Mouse (Mus musculus) forebrain, embryonic 10.5 days (tissue): ENCODE data around the gene Uts2r. TPM values are rescaled to one million over a fixed set of nuclear protein-coding genes. Genes with fewer than 3 reads are reported as not detected.
A peak's percentile ranks its signal among the peaks of the same experiment; 100 is the strongest.

Source experiments
- DNase-seq: peaks from one replicate; pipeline ENCODE4 v3.0.0-alpha.2; 2017; ENCODE audit warnings: low spot score; ENCODE audit errors: extremely low spot score
- H3K27ac ChIP-seq: fragments of 300-500 bp; sonication (generic); 2 replicates; pipeline ENCODE4 v1.5.1; 2016; ENCODE audit warnings: mild to moderate bottlenecking
- H3K27me3 ChIP-seq: fragments of 300-500 bp; sonication (generic); 2 replicates; pipeline ENCODE4 v1.6.1; 2016; ENCODE audit warnings: mild to moderate bottlenecking; ENCODE audit not compliant: poor library complexity, severe bottlenecking
- H3K36me3 ChIP-seq: fragments of 300-500 bp; sonication (generic); replicated peaks from 2 replicates; pipeline ENCODE4 v1.6.1; 2016; ENCODE audit warnings: mild to moderate bottlenecking, moderate library complexity
- H3K4me1 ChIP-seq: fragments of 300-500 bp; sonication (generic); 2 replicates; pipeline ENCODE4 v1.6.1; 2016
- H3K4me3 ChIP-seq: fragments of 300-500 bp; sonication (generic); 2 replicates; pipeline ENCODE4 v1.5.1; 2016; ENCODE audit warnings: mild to moderate bottlenecking, moderate library complexity
- H3K9me3 ChIP-seq: fragments of 300-500 bp; sonication (generic); 2 replicates; pipeline ENCODE4 v1.6.1; 2016; ENCODE audit warnings: mild to moderate bottlenecking, moderate library complexity
- WGBS: fragments of 180-500 bp; shearing (Covaris S2); methylation state at CpG from one replicate; pipeline ENCODE4 v1.1.7; 2016; 5-methylcytosine and 5-hydroxymethylcytosine counted together
- polyA plus RNA-seq: library from polyadenylated mRNA; unstranded; fragments of >200 nt; fragmentation: Nextera tagmentation; extraction: Ambion mirVana; gene quantifications from 2 replicates; pipeline ENCODE4 v1.2.1, GENCODE M21; 2016

Gene Uts2r
- polyA plus RNA-seq, 1 experiment from 2014 or later: not detected

DNA sequence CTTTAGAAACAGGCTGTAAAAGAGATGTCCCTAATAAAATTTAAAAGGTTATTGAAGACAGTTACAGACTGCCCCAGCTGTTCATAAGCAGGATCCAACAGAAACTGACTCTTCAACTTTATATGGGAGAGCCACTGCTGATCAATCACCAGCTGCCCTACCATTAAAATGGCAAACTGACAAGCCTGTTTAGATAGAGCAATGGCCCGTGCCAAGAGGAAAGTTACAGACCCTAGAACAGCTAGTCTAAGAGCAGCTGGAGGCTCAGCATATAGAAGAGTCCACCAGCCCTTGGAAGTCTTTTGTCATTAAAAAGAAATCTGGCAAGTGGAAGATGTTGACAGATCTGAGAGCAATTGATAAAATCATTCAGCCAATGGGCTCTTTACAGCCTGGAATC is 25.5 kb upstream of the Uts2r start:
- no peak for DNase-seq
- Histone ChIP-seq H3K27me3 (no peaks in the 10 kb centered on the region; the same call in 1 of the 2 replicates), H3K27ac (no peak overlapping the region), H3K4me1 (no peaks in the 10 kb centered on the region), H3K4me3 (no peak overlapping the region), H3K9me3 (no peaks in the 10 kb centered on the region), H3K36me3 (no peaks in the 10 kb centered on the region)
- WGBS: 80% methylated on average over 1 of the region's 1 CpGs

DNA sequence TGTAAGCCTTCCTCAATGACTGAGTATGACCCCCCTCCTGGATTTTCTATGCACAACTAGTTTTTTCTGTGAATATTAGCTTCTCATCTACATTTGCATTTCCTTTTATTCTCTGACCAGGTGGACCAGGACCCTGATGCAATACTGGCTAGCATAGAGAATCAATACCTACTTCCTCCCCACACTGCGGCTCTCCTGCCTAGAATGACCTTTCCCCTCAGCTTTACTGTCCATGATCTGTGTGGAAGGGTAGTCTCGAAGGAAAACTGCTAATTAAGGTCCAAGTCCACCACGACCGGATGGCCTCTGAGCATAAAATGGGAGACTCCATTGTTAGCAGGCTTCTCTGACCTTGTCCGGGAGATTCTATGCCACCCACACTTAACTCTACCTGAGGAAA is 22.4 kb upstream of the Uts2r start:
- 88% methylated on average over 5 of the region's 5 CpGs for WGBS
- Histone ChIP-seq H3K27ac (no peak overlapping the region), H3K4me1 (no peaks in the 10 kb centered on the region), H3K36me3 (no peaks in the 10 kb centered on the region), H3K4me3 (no peak overlapping the region), H3K9me3 (no peaks in the 10 kb centered on the region), H3K27me3 (no peaks in the 10 kb centered on the region; the same call in 1 of the 2 replicates)
- no peak for DNase-seq

DNA sequence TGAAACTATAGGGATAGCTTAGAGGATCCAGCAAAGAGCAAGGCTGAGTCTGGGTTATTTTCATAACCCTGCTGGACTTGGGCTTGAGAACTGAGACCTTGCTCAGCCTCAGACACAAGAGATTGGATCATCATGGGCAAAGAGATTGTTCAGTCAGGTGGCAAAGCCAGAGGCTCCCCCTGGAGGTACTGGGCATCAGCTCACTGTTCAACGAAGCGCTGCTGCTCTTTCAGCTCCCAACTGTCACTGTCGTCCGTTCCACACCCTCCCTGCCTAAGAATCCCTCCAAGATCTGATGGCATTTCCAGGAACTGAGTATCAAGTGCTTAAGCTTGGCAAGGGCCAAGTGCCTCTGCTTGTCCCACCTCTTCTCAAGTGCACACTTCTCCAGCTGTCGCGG is 21.3 kb upstream of the Uts2r start:
- H3K4me3 ChIP-seq: no peak overlapping the region
- H3K27me3 ChIP-seq: no peaks in the 10 kb centered on the region; the same call in 1 of the 2 replicates
- no peaks in the 10 kb centered on the region for H3K36me3 ChIP-seq
- no peaks in the 10 kb centered on the region for H3K9me3 ChIP-seq
- WGBS: 57% methylated on average over 6 of the region's 6 CpGs
- DNase-seq: no peak
- no peak overlapping the region for H3K27ac ChIP-seq
- H3K4me1 ChIP-seq: peaks cover 7% of the 10 kb centered on the region

DNA sequence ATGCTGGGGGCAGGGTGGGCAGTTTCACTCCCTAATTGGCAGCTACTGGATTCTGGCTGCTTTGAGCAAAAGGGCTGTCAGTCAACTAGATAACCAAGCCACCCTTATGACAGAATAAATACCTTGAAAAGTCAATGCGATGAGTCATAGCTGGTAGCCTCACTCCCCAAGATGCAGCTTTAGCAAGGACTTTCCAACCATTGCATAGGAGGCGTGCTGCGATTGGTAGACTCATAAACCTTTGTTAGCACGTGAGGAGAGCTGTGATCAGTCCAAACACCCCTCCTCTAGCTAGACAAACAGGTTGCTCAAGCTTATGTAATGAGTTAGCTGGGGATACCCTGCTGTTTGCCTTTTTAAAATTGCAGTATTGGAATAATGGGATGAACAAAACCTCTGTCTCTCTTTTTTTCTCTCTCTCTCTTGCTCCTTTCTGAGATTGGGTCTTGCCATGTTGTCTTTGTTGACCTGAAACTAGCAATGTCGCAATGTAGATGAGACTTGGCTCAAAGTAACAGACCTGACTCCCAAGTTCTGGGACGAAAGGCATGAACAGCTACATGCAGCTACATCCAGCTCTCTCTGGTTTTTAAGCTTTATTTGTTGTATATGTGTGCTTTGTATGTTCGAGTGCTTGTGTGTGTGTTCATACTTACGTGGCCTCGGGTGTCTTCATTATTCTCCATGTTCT is 16.6 kb upstream of the Uts2r start:
- Histone ChIP-seq H3K9me3 (no peaks in the 10 kb centered on the region), H3K36me3 (no peaks in the 10 kb centered on the region), H3K27ac (no peak overlapping the region), H3K4me3 (no peak overlapping the region), H3K27me3 (no peaks in the 10 kb centered on the region; the same call in 1 of the 2 replicates), H3K4me1 (peaks cover 7% of the 10 kb centered on the region)
- no peak for DNase-seq
- WGBS: 78% methylated on average over 9 of the region's 9 CpGs

DNA sequence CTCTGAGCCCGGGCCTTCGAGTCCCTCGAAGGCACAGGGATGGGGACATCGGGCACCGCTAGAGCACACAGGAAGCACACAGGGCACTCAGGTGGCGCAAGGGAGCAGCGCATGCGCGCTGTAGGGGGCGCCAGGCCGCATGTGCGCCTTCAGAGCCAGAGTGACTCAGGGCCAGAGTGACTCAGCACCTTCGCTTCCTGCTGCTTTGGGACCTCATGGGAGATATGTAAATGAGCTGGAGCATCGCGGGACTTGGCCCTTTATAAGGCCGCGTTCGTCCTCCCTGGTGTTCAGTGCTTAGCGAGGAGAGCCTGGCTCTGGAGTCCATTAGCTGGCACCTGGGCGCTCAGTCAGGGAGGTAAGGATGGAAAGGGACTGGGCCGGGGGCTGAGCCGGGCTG is 14.2 kb upstream of the Uts2r start, which contains the start of gene Tex19.1:
Gene Tex19.1 (plus strand): TSS at position 279 of the 400 bp plus-strand sequence.
- DNase-seq: no peak
- Histone ChIP-seq H3K27me3 (no peaks in the 10 kb centered on the region), H3K36me3 (no peaks in the 10 kb centered on the region), H3K9me3 (no peaks in the 10 kb centered on the region), H3K4me3 (no peak within 1 kb of the TSS), H3K27ac (no peak within 1 kb of the TSS), H3K4me1 (peaks cover 7% of the 10 kb centered on the region)
- WGBS: 92% methylated on average over 22 of the region's 22 CpGs

DNA sequence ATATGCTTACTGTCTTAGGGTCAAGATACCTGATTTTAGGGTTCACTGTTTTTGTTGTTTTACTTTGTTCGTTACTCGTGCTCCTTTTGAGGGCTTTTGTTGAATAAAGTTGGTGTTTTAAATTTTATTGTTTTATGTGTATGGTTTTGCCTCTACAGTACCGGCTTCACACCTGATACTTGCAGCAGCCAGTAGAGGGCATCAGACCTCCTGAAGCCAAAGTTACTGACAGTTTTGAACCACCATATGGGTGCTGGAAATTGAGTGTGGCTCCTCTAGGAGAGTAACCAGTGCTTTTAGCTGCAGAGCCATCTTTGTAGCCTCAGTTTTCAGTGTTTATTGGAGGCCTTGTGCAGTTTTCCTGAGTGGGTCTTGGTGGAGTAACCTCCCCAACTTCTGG is 11.9 kb upstream of the Uts2r start:
- WGBS: 85% methylated on average over 3 of the region's 3 CpGs
- Histone ChIP-seq H3K27ac (no peak overlapping the region), H3K4me3 (no peak overlapping the region), H3K27me3 (0 out of 2 replicates have a peak, but pooled peaks cover 4% of the 10 kb centered on the region), H3K4me1 (peaks cover 4% of the 10 kb centered on the region), H3K36me3 (no peaks in the 10 kb centered on the region), H3K9me3 (no peaks in the 10 kb centered on the region)
- DNase-seq: no peak

DNA sequence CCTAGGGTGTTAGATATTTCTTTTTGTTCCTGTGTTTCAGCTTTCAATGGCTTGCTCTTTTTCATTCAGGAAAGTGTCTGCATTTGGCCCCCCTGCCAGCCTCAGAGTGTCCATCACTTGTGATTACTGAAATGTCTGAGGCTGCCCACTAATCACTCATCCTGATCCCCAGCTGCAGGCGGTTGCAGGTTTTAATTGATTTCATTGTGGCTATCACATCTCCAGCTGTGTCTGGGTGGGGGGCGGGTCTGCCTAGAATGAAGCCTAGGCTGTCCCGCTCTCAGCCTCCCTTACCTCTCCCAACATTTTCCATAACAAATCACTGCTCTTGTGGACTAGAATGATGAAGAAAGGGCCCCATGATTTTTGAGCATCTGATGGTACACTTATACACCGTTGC is 5.9 kb upstream of the Uts2r start:
- DNase-seq: no peak
- H3K36me3 ChIP-seq: no peaks in the 10 kb centered on the region
- no peak overlapping the region for H3K27ac ChIP-seq
- WGBS: 13% methylated on average over 4 of the region's 4 CpGs
- H3K9me3 ChIP-seq: no peaks in the 10 kb centered on the region
- no peak overlapping the region for H3K4me3 ChIP-seq
- H3K4me1 ChIP-seq: peaks cover 34% of the 10 kb centered on the region
- peaks cover 60% of the 10 kb centered on the region for H3K27me3 ChIP-seq

DNA sequence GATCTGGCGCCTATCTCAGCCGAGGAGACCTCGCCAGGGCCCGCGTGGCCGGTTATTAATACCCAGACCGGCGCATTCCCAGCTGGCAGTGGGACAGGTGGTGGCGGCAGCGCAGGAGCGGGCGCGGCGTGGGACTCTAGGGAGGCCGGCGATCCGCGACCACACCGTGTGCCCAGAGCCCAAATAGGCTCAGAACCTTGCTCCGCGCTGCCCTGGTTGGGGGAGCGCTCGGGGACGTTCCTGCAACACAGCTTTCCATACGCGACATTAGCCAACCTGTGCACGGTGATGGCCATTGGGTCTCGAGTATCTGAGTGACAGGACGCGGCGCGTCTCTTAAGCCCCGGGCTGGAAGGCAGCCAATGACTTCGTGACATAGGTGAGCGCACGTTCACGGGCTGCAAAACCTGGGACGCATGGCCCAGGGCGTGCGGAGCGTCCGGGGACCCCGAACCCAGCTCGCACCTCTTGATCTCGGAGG is 3.6 kb upstream of the Uts2r start:
- no peak overlapping the region for H3K27ac ChIP-seq
- H3K4me3 ChIP-seq: peak overlapping the region; percentile 49
- H3K27me3 ChIP-seq: peaks cover 65% of the 10 kb centered on the region
- H3K4me1 ChIP-seq: peaks cover 40% of the 10 kb centered on the region
- WGBS: 1% methylated on average over 45 of the region's 45 CpGs
- H3K9me3 ChIP-seq: no peaks in the 10 kb centered on the region
- DNase-seq: no peak
- no peaks in the 10 kb centered on the region for H3K36me3 ChIP-seq

DNA sequence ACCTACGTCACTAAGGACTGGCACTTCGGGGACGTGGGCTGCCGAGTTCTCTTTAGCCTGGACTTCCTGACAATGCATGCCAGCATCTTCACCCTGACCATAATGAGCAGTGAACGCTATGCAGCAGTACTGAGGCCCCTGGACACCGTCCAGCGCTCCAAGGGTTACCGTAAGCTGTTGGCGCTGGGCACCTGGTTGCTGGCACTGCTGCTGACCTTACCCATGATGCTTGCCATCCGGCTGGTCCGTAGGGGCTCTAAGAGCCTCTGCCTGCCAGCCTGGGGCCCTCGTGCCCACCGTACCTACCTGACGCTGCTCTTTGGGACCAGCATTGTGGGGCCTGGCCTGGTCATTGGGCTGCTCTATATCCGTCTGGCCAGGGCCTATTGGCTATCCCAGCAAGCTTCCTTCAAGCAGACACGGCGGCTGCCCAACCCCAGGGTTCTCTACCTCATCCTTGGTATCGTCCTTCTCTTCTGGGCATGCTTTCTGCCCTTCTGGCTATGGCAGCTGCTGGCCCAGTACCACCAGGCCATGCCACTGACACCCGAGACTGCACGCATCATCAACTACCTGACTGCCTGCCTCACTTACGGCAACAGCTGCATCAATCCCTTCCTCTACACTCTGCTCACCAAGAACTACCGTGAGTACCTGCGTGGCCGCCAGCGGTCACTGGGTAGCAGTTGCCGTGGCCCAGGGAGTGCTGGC is 720 bp downstream of the Uts2r start:
- H3K4me3 ChIP-seq: no peak overlapping the region
- 92% methylated on average over 26 of the region's 26 CpGs for WGBS
- peaks cover 21% of the 10 kb centered on the region for H3K4me1 ChIP-seq
- no peaks in the 10 kb centered on the region for H3K9me3 ChIP-seq
- 0 out of 2 replicates have a peak overlapping the region, but pooled peaks have one; percentile 25 for H3K27ac ChIP-seq
- no peak for DNase-seq
- H3K27me3 ChIP-seq: peaks cover 37% of the 10 kb centered on the region
- H3K36me3 ChIP-seq: no peaks in the 10 kb centered on the region

DNA sequence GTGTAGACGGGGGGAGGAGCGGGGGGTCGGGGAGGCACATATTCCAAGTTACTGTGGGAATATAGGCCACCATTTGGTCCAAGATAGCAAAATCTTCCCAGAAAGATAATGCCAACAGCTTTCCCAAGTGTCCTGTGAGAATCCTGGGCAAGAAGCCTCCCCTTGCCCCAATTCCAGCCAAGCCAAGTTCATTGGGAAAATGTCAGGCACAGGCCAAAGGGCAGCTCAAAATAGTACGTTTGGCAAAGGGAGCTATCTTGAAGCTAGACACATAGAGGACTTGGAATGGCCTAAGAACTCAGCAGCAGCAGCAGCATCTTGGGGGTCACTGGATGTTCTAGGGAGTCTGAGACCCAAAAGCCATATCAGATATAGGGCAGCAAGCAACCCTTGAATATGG is 3.7 kb downstream of the Uts2r start:
- Histone ChIP-seq H3K27me3 (peaks cover 8% of the 10 kb centered on the region; the same call in 1 of the 2 replicates), H3K4me1 (peaks cover 10% of the 10 kb centered on the region), H3K27ac (no peak overlapping the region), H3K9me3 (no peaks in the 10 kb centered on the region), H3K36me3 (no peaks in the 10 kb centered on the region), H3K4me3 (no peak overlapping the region)
- no peak for DNase-seq
- WGBS: 92% methylated on average over 4 of the region's 4 CpGs

DNA sequence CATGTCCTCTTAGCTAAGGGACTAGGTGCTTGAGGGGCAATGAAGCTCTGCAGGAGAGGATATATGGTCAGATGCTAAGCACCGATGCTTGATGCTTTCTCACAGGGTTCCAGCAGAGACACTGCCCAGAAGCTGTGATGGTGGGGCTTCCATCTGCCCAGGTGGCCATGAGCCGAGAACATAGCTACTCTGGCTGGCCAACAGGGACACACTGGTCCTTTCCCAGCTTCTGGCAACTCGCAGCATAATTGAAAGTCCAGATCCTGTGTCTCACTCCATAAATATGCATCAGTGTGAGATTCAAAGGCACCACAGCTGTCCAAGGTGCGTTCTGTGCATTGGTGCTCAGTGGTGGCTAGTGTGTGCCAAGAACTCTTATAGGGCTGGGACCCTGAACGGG is 13.1 kb downstream of the Uts2r start:
- H3K4me3 ChIP-seq: no peak overlapping the region
- H3K9me3 ChIP-seq: no peaks in the 10 kb centered on the region
- H3K4me1 ChIP-seq: peaks cover 37% of the 10 kb centered on the region
- no peak overlapping the region for H3K27ac ChIP-seq
- 91% methylated on average over 5 of the region's 5 CpGs for WGBS
- DNase-seq: no peak
- 0 out of 2 replicates have a peak, but pooled peaks cover 2% of the 10 kb centered on the region for H3K36me3 ChIP-seq
- no peaks in the 10 kb centered on the region for H3K27me3 ChIP-seq

DNA sequence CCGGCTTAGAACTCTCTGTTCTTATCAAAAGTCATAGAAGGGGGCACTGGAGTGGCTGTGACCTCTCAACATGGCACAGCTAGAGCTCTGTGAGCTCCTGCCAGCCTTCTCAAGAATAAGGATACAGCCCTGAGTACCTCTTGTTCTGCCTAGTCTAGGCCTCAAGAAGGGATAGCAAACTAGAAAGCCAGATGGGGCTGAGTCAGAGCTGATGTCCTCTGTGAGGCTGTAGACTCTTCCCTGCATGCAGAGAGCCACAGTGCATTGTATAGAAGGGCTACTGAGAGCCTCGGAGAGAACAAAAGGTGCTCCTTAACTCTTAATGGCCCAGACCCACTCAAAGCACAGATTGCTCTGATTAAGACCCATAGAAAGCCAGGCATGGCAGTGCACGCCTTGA is 14.2 kb downstream of the Uts2r start:
- DNase-seq: no peak
- peaks cover 37% of the 10 kb centered on the region for H3K4me1 ChIP-seq
- H3K27me3 ChIP-seq: no peaks in the 10 kb centered on the region
- WGBS: 38% methylated on average over 3 of the region's 3 CpGs
- no peaks in the 10 kb centered on the region for H3K9me3 ChIP-seq
- H3K4me3 ChIP-seq: no peak overlapping the region
- peaks cover 2% of the 10 kb centered on the region; the same call in 1 of the 2 replicates for H3K36me3 ChIP-seq
- H3K27ac ChIP-seq: peak overlapping the region; percentile 74
